Mouse (Mus musculus) CD4-positive, CD25-positive, alpha-beta regulatory T cell, adult 2 months (primary cell): ENCODE results near the gene Pla2g5.
"Not testable (repeated sequence)": the region's sequence is repeated elsewhere in the genome, so short reads cannot be mapped to it uniquely, and the experiment has no call there.

Experiments used
- DNase-seq: peaks from one replicate; pipeline ENCODE4 v3.0.0-alpha.2; 2012; ENCODE audit warnings: low read depth, low spot score

Gene Pla2g5

DNA sequence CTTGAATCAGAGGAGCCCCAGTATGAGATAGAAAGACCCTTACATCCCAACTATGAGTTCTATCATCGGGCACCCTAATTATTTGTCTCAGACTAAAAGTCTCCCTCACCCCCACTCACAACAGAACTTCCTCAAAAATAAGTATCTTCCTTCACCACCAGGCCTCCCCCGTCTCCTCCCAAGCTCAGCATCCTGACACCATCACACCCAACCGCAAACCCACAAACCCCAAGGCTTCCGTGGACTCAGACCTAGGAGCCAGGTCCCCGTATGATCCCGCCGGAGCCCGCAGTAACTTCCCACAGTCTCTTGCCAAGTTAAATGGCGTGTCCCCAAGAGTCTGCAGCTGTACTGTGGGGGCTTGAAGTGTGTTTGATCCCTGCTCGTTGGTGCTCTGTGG lies 5.7 kb downstream of the Pla2g5 start:
- DNase-seq = no peak

DNA sequence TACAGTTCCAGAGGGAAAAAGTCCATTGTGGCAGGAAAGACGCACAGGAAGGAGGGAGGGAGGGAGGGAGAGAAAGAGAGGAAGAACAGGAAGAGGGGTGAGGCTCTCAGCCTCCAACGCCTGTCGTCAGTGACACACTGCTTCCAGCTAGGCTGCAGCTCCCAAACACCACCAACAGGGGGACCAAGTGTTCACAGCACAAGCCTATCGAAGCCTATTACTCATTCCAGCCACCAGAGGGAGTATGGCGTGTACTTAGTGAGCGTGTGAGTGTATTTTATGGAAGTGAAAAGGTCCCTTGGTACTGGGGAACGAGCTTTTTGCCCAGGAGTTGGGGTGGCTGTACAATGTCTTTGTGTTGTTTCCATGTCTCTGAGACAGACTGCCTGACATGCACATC lies 6.8 kb downstream of the Pla2g5 start:
- peak; percentile 74 for DNase-seq

DNA sequence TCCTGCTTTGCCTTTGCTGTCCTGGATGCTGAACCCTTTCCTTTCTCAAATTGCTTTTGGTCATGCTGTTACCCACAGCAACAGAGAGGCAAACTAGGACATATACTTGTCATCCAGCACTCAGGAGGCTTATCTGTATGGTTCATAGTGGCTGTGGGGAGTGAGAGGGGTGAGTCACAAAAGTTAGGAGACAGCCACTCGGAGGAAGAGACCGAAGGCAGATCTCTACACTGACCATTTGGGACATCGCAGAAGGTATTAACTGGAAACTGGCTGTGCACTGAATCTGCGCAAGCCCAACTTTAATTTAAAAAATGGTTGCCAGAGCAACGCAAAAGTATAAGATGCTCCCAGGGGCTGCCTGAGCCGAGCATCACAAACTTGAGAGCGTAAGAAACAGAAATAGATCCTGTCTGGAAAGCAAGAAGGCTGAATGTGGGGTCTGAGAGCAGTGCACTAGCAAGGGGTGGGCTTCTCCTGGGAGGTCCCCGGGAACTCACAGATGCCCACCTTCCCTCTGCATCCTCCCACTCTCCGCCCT lies 8.1 kb downstream of the Pla2g5 start:
- no peak for DNase-seq

GRCm38 (mm10) chr4:138852961-138853360 lies 10.3 kb downstream of the Pla2g5 start:
- no peak for DNase-seq

DNA sequence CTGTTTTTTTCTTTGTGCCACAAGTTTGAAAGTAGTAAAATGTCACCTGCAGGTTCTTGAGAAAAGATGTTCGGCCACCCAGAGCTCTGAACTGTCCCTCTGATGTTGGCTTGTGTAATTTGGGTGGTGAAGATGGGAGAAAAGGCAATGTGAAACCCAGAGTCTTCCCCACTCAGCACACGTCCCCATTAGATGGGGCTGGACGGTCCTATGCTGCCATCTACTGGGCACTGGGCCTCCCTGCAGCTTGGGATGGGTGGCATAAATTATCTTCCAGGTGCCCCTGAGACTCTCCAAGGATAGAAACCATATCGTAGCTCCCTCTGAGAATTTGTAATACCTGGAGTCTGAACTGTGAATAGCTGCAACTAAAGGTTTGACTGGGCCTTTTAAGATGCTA lies 11.8 kb downstream of the Pla2g5 start:
- DNase-seq = peak; percentile 70

- DNase-seq = no peak
These were observed 21.9 kb downstream of the Pla2g5 start for GRCm38 (mm10) chr4:138841386-138841785.

- DNase-seq = no peak
These were observed 22.6 kb downstream of the Pla2g5 start for GRCm38 (mm10) chr4:138840726-138841125.

- no peak for DNase-seq
These were observed 23.5 kb downstream of the Pla2g5 start for GRCm38 (mm10) chr4:138839806-138840205.

DNA sequence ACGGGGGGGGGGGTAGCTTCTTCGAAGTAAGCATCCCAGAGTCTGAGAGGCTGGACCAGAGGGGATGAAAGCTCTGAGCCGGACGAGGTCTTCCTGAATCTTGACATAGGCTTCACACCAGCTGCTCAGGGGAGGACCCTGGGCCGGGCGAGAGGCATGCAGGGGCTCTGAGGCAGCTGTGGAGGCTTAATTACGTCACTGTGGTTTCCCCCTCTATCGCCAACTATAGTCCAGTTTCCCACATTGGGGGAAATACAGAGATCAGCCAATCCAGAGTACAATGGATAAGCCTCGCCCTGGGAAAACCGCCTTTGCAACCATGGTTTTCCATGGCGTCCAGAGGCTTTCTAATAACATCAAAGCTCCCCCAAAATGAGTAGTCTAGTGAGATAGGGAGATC lies 36.1 kb downstream of the Pla2g5 start:
- DNase-seq = no peak

DNA sequence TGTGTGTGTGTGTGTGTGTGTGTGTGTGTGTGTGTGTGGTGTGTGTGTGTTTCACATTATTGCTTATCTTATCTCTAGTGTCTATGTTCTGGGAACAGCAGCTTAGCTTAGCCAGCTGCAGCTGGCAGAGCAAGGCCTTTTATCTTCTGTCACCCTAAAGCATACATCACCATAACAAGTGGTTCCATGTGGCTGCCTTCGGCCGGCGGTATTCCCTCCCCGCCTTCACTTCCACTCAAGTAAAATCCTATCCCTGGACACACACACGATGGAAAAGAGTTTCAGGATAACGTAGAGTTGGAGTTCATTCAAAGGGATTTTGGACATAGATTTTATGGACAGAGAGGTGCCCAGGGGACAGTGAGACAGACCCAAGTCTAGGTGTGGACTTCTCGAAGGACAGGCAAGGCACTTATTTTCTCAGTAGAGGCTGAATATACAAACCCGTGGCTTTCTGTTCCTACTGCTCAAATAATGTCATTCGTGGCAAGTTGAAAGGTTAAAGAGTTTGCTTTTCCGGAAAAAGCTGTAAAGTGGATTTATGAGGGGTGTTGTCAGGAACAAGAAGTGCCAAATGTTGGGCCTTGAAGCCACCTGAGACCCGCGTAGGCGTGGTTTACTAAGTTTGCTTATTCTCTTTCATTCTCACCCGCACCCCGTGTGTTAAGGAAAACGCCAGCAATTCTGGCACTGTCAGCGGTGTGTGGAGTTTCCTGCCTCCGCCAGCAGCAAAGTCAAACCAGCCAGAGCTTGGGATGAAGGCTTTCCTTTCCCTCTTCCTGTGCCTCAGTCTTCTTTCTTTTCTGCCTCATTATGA lies 37.3 kb downstream of the Pla2g5 start:
- no peak for DNase-seq

- DNase-seq = no peak
These were observed 38.6 kb downstream of the Pla2g5 start for GRCm38 (mm10) chr4:138824660-138825059.

- DNase-seq = not testable (repeated sequence)
These were observed 39.1 kb downstream of the Pla2g5 start for GRCm38 (mm10) chr4:138824161-138824560.

GRCm38 (mm10) chr4:138821036-138821435 lies 42.2 kb downstream of the Pla2g5 start:
- no peak for DNase-seq

DNA sequence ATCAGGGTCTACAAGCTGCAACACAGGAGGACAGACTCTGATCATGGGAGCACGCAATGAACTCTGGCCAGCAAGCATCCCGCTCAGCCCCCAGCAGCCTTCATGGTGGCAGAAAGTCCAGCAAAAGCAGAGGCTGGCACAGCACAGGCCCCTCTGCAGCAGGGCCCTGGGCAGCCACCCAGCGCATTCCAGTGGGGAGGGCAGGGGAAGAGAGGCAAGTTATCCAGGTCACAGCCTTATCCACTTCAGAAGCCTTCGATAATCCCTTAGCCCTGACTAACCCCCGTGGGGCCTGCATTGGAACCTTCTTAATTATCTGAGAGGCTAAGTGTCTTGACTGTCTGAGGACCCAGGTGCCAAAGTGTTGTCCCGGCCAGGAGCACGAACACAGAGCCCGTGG lies 44.2 kb downstream of the Pla2g5 start:
- no peak for DNase-seq

GRCm38 (mm10) chr4:138817736-138818135 lies 45.5 kb downstream of the Pla2g5 start:
- DNase-seq = no peak

GRCm38 (mm10) chr4:138816166-138816565 lies 47.1 kb downstream of the Pla2g5 start:
- no peak for DNase-seq

DNA sequence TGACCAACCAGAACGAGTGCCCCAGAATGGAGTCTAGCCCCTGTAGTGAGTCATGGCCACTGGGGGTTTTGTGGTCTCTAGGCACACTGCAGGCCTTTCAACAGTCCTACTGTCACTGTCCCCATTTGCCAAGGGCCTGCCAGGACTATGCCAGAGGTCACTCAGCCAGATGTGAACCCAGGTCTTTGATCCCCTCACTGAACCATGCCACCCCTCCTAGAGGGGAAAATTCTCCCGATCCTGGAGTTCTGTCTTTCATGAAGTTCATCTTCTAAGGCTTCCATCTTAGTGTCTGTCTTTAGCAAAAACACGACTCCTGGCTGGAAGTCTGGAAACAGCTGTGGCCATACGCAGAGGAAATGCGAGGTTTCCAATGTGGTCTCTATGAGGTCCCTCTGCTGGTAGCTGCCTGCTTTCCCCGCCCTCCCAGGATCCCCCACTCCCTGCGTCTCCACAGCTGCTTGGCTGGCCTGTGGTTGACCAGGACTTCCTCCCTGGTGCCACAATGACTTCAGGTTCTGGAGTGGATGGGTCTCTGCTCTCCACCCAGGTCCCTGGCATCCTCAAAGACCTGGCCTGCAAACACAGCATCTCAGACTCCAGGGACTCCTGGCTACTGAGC lies 56.3 kb downstream of the Pla2g5 start:
- DNase-seq = no peak

GRCm38 (mm10) chr4:138806160-138806559 lies 57.1 kb downstream of the Pla2g5 start:
- no peak for DNase-seq

- DNase-seq = no peak
These were observed 58.0 kb downstream of the Pla2g5 start for GRCm38 (mm10) chr4:138805248-138805647.

- DNase-seq = no peak
These were observed 60.4 kb downstream of the Pla2g5 start for GRCm38 (mm10) chr4:138802917-138803316.

GRCm38 (mm10) chr4:138801631-138802030 lies 61.7 kb downstream of the Pla2g5 start:
- DNase-seq = no peak

GRCm38 (mm10) chr4:138800134-138800744 lies 63.0 kb downstream of the Pla2g5 start:
- DNase-seq = no peak

DNA sequence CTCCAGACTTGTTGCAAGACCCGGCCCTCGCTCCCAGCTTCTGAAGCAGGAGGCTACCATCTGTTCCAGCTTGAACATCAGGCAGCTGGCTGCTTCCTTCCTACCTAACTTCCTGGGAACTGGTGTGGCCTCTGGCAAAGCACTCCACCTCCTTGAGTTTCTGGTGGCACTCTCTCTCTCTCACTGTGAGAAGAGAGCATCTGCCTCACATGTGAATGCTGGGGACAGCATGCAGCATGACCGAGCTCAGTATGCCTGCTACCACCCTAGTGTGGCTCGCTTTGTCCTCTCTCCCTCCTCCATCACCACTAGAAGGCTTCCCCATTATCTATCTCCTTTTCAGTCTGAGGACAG lies 66.1 kb downstream of the Pla2g5 start:
- DNase-seq = no peak
